Comparison of ENCODE assay signal across 8 mouse cellular contexts in genomic region chr12:69196444-69197377, GRCm38 (mm10). TPM values are rescaled to one million over a fixed set of nuclear protein-coding genes. Genes with fewer than 3 reads are reported as not detected.
DNase-seq lines count a peak whose midpoint lies in the region; ATAC-seq and TF ChIP-seq lines count a peak whose summit lies in the region.

Gene Gm49383, minus strand, starts transcription at chr12:69197104.

- TF ChIP-seq CTCF in Patski (IDR thresholded peaks at IDR 0.05), result no peak
- no peak for TF ChIP-seq CTCF in cerebellum, adult 2 months (IDR thresholded peaks at IDR 0.05; ENCODE audit: borderline replicate concordance, insufficient read depth, low read depth, low read length)

- H3K4me3 ChIP-seq in cerebellum, adult 2 months (replicated peaks; ENCODE audit: insufficient read depth, low read depth, low read length), result peak within 1 kb of the TSS; percentile 83

- H3K27ac ChIP-seq in cerebellum, adult 2 months (ENCODE audit: insufficient read depth, low read length), result peak within 1 kb of the TSS; percentile 74

- in situ Hi-C loops in Patski (cut with MboI; ENCODE audit: low pct_unique_long_range_greater_than_20kb), result no loop called here

- no peak for DNase-seq in Patski (ENCODE audit: low read depth, low spot score)
- peak; percentile 78 to 81 for DNase-seq in cerebellum, adult 2 months
- peak; percentile 73 for DNase-seq in forelimb bud, embryonic 11.5 days (ENCODE audit: low read depth, low spot score)
- DNase-seq in layer of hippocampus, postnatal 14 days (ENCODE audit: low spot score in 2 of 2), result peak; percentile 64 to 66
- peak; percentile 57 for DNase-seq in lung, postnatal 25 days (ENCODE audit: low spot score)
- DNase-seq in retina, adult 2 months (ENCODE audit: low read depth, low spot score), result peak; percentile 67
- peak; percentile 62 for DNase-seq in urinary bladder, adult 2 months (ENCODE audit: low spot score)

- no peaks in the 10 kb centered on the region for H3K27me3 ChIP-seq in Patski
- no peaks in the 10 kb centered on the region for H3K27me3 ChIP-seq in cerebellum, adult 2 months (ENCODE audit: control insufficient read depth, insufficient read depth, low read length)

- ATAC-seq in Patski, result peak; percentile 78
- peak; percentile 55 to 76 for ATAC-seq in hematopoietic stem cell, adult 5-6 weeks (replicated peaks in 1 of 2; ENCODE audit: insufficient read depth in 1 of 2, low FRiP score in 2 of 2, low TSS enrichment in 1 of 2, low read depth in 1 of 2, poor library complexity in 2 of 2, severe bottlenecking in 2 of 2)

- peaks cover 4% of the 10 kb centered on the region; the same call in 1 of the 2 replicates for H3K4me1 ChIP-seq in cerebellum, adult 2 months (ENCODE audit: control insufficient read depth, insufficient read depth, low read length)

- POLR2A ChIA-PET in Patski (lab: Charles Lee), result interaction anchor here (0.5 to 1.4 kb wide), 3 partner anchors 12 to 97 kb away, joined by 3 to 6 read pairs (median 5); partner anchors contain the start of genes Mgat2 and Rpl36al

- under 1% methylated on average over 73 of the region's 75 CpGs for WGBS in cerebellum, adult 2 months

- CTCF ChIA-PET in Patski (lab: Charles Lee), result no interaction called here

- peak; percentile 72 for TF ChIP-seq POLR2A in cerebellum, adult 2 months (IDR thresholded peaks at IDR 0.05; ENCODE audit: borderline replicate concordance, insufficient read depth, low read length)

RNA-seq across cellular contexts. Expression of gene Gm49383, which starts in this region (rescaled TPM):
- 6.5 TPM for polyA plus RNA-seq in Patski (2021)
- polyA plus RNA-seq in cerebellum, adult 2 months (2012; rRNA removed), result 2.0 and 3.2 TPM in 2 replicates
- total RNA-seq in hematopoietic stem cell, adult 5-6 weeks (2017), result 25.1 and 35.8 TPM in 2 replicates
- 1 to 10 TPM; 4.0 to 7.1 TPM for total RNA-seq in layer of hippocampus, postnatal 14 days (2021)
- polyA plus RNA-seq in urinary bladder, adult 2 months (2012; rRNA removed), result 1.3 and 2.1 TPM in 2 replicates
